Mouse (Mus musculus): ENCODE measurements around the gene Glra1.

Glra1 gene

DNA sequence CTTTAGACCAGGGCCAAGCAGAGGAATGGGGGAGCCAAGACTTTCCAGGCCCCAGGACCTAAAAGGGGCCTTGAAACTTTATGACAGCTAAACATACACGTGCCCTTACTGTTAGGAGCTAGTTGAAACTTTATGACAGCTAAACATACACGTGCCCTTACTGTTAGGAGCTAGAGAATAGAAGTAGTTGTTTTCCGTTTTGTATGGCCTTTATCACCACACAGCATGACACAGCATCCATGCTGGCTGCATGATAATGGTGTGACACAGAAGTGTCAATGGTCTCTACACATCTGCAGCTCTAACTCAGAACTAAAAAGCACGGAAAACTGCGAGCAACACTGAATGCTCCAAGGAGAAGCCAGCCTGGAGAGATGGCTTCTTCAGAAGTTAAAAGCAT is 90.3 kb downstream of the Glra1 start:
- no peak for DNase-seq

DNA sequence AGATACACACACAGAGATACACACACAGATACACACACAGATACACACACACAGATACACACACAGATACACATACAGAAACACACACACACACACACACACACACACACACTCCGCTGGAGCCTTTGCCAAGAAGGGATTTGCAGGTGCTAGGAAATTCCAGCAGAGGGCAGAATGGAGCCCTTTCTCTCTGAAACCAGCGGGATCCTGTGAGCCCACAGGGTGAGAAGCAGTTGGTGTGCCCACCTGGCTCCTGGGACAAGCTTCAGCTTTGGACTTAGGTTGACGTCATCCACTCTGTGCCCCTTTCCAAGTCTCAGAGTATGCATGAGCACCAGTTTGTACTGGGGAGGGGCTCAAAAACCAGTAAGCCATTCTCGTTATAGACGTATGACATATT is 96.6 kb downstream of the Glra1 start:
- DNase-seq: peak in 1 of 2 experiments; percentile 3

DNA sequence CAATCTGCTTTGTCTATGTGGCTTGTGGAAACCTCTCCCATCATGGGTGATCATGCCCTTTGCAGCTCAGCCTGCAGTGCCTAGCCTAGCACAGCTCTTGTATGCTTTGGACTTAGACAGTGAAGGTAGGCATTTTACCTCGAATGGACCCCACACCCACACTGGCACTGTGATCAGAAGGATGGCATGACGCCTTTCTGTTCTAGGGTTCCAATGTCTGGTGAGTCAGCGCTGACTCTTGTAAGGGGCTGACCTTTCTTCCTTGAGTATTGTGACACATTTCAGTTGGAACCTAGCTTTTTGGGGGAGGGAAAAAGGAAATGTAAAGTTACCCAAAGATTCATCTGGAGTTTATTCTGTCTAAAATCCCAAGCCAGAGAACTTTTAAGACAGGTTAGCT is 102.5 kb downstream of the Glra1 start:
- no peak for DNase-seq

GRCm38 (mm10) chr11:55502886-55503285 is 105.1 kb downstream of the Glra1 start:
- DNase-seq: no peak

- DNase-seq: no peak
Measured at GRCm38 (mm10) chr11:55501955-55502531, 106.0 kb downstream of the Glra1 start.

- peak in 1 of 2 experiments; percentile 28 for DNase-seq
Measured at GRCm38 (mm10) chr11:55497885-55498284, 110.1 kb downstream of the Glra1 start.

DNA sequence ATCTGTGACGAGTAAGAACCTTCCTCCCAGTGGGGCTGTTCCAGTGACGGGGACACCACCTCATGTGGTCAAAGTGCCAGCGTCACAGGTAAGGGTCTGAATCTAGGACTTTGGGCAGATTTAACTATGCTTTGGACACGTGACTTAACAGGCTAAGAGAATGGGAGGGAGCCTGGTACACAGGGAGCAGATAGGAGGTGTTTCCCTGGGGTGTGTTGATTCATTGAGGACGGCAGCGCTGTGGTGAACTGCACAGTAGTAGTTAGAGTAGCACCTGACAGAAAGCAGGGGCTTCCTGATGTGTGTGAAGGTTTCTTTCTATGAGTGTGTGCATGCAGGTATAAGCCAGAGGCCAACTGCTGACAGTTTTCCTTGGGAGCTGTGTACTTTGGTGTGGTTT is 111.8 kb downstream of the Glra1 start:
- no peak for DNase-seq

- no peak for DNase-seq
Measured at GRCm38 (mm10) chr11:55485443-55485842, 122.6 kb downstream of the Glra1 start.

GRCm38 (mm10) chr11:55473219-55473618 is 134.8 kb downstream of the Glra1 start:
- DNase-seq: no peak

DNA sequence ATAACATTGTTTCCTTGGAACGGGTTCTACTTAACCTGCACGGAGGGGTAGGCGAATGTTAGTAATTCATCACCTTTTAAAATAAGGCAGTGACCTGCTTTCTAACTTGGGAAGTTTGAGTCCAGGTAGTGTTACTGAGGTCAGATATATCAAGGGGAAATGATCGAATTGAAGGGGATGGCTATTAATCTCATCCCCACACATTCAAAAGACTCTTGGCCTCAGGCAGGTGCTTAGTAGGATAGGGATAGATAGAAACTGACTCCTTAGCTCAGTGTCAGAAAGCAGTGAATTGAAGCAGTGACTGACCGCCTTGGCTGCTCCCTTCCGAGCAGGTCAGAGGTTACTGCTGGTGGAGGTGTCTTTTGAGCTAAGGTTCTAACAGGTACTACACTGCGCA is 136.5 kb downstream of the Glra1 start:
- no peak for DNase-seq

DNA sequence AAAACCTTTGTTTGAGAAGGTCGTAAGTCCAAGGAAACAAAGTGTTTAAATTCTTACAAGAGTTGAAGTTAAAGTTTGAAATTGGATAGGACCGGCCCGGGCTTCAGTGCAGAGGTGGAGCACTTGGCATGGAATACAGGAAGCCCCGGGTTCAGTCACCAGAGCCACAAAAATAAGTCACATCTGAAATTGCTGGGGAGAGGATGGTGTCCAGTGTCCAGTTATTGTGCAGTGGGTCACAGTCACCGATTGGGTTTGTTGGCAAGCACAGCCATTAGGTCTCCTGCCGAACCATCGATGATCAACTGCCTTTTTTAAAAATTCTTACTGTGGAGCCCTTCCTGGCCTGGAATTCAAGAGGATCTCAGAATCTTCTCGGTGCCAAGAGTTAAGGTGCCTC is 137.2 kb downstream of the Glra1 start:
- no peak for DNase-seq

- DNase-seq: peak in 1 of 2 experiments; percentile 28
Measured at GRCm38 (mm10) chr11:55469923-55470691, 137.9 kb downstream of the Glra1 start.

- DNase-seq: peak; percentile 99 to 100
Measured at GRCm38 (mm10) chr11:55469048-55469843, 138.8 kb downstream of the Glra1 start, which contains the start of gene G3bp1. Gene G3bp1, plus strand, starts transcription at chr11:55469685.

DNA sequence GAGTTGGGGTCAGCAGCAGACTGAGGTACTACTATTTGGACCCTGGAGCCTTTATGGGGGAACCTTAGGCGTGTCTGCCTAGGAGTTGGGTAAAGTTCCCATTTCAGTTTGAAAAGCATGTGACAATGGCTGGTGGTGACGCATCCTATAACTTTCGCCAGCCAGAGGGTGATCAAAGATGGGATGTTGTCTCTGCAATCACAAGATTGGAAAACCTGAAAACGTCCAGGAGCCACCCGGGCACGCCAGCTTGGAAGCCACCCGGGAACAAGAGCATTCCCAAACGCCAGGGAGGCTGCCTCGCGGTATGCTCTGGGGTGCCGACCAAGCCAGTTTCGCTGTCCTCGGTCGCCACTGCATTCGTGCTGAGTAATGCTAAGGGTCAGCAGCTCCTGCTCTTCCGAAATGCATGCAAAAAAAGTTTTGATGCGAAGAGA is 139.4 kb downstream of the Glra1 start:
- DNase-seq: no peak

DNA sequence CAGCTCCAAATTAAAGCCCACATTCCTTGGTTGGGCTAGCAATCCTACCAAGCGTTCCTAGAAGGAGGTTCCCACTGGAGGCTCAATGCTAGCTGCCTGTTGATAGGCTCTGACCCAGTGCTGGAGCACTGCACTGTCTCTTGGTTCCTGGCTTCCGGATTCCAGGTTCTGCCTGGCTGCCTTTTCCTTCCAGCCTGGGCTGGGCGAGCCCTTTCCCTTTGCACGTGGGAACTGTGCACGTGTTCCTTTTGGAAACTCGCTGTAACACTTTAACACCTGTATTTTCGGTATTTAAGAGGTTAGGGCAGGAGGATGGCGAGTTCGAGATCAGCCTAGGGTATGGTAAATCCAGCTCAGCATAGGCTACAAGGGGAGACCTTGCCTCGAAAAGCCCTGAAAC is 140.0 kb downstream of the Glra1 start:
- DNase-seq: peak in 1 of 2 experiments; percentile 18

- DNase-seq: no peak
Measured at GRCm38 (mm10) chr11:55465177-55465576, 142.8 kb downstream of the Glra1 start.

- DNase-seq: no peak
Measured at GRCm38 (mm10) chr11:55464707-55465106, 143.3 kb downstream of the Glra1 start.

All from thymus, postnatal 36 days (tissue).